Mouse (Mus musculus): ENCODE results near the gene Plk5.

The Plk5 gene

DNA sequence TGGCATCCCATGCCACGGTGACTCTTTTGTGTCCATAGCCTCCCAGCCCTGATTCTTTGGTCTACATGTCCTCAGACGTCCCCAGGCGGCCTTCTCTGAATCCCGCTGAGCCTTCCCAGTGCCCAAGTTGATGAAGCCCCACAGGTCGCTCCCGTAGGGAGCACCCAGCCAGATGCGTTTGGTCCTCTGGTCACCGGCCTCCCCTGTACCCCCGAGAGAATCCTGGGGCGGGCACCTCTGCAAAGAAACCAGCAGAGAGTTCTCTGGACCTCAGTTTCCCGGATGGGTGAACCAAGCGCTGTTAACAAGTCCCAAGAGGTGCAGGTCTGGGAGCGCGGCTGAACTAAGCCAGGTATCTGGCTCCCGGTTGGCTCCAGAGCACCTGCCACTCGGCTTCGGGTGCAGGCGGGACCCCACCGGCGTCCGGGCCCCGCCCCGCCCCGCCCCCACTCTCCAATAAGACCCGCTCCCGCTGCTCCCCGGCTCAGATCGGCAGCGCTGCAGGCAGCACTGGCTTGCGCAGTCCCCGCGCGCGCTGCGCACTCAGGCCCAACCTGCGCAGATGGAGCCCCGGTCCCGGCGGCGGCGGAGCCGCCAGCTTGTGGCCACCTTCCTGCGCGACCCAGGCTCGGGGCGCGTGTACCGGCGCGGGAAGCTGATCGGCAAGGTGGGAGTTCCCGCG lies at the start of gene Plk5:
Plk5 (plus strand) TSS at position 459 of the 682 bp plus-strand sequence.
- DNase-seq (ENCODE audit: low read depth), result no peak

GRCm38 (mm10) chr10:80311560-80311959 lies 44.7 kb upstream of the Plk5 start:
- DNase-seq (ENCODE audit: low read depth), result no peak

DNA sequence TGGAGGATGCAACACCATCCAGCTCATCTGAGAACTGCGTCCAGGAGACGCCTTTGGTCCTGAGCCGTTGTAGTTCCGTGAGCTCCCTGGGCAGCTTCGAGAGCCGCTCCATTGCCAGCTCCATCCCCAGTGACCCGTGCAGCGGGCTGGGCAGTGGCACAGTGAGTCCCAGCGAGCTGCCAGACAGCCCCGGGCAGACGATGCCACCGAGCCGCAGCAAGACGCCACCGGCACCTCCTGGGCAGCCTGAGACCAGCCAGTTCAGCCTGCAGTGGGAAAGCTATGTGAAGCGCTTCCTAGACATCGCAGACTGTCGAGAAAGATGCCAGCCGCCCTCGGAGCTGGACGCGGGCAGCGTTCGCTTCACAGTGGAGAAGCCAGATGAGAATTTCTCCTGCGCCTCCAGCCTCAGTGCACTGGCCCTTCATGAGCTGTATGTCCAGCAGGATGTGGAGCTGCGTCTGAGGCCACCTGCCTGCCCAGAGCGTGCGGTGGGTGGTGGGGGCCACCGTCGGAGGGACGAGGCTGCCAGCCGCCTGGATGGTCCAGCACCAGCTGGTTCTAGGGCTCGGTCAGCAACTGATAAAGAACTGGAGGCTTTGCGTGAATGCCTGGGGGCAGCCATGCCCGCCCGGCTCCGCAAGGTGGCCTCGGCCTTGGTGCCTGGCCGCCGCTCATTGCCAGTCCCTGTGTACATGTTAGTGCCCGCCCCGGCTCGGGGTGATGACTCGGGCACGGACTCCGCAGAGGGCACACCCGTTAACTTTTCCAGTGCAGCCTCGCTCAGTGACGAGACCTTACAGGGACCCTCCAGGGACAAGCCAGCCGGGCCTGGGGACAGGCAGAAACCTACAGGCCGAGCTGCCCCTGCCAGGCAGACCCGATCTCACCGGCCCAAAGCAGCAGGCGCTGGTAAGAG lies 43.4 kb upstream of the Plk5 start:
- no peak for DNase-seq (ENCODE audit: low read depth)

- no peak for DNase-seq (ENCODE audit: low read depth)
These were observed 42.5 kb upstream of the Plk5 start for GRCm38 (mm10) chr10:80313627-80314201.

DNA sequence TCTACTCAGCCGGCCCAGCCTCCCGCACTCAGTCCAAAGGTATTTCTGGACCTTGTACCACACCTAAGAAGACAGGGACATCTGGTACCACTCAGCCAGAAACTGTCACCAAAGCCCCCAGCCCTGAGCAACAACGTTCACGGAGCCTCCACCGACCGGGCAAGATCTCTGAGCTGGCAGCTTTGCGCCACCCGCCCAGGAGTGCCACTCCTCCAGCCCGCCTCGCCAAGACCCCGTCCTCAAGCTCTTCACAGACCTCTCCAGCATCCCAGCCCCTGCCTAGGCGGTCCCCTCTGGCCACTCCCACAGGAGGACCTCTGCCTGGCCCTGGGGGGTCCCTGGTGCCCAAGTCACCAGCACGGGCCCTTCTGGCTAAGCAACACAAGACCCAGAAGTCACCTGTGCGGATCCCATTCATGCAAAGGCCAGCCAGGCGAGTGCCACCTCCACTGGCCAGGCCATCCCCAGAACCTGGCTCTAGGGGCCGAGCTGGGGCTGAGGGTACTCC lies 41.7 kb upstream of the Plk5 start:
- DNase-seq (ENCODE audit: low read depth), result no peak

DNA sequence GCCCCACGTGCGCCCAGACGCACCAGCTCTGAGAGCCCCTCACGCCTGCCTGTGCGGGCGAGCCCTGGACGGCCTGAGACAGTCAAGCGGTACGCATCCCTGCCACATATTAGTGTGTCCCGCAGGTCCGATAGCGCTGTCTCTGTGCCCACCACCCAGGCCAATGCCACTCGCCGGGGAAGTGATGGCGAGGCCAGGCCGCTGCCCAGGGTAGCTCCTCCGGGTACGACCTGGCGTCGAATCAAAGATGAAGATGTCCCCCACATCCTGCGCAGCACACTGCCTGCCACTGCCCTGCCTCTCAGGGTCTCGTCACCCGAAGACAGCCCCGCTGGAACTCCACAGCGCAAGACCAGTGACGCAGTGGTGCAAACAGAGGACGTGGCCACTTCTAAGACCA lies 40.9 kb upstream of the Plk5 start:
- DNase-seq (ENCODE audit: low read depth), result no peak

DNA sequence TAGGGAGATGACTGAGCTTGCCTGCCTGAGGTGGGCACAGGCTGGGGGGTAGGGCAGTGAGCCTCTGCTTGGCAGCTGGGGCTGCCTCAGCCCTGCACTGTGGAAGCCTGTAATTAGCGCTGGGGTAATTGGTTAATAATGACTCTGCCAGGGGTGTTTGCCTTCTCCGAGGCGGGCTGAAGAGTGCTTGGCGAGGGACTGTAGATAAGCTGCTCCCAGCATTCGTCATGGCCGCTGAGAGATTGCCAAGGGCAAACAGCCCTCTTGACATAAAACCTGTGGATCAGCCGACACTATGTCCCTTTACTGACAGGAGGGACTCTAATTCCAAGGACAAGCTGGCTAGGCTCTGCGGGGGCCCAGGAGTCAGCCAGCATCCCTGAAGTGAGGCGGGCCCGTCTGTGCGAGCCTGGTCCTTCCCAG lies 39.9 kb upstream of the Plk5 start:
- DNase-seq (ENCODE audit: low read depth), result no peak

DNA sequence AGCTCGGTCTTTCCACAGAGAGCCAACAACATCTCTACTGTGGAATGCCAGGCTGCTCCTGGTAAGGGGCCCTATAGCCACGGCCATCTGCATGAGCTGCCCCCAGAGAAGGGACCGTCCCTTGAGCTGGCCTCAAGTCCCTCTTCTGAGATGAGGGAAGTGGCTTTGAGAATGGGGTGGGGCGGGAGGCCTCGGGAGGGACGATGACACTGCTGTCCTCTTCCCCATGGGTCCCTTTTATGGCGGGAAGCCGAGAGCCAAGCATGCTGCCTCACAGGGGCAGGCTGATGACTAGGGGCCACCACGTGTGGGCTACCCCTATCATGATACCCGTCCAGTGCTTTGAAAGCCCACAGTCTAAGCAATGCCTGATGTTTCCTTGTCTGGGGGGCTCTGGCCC lies 39.2 kb upstream of the Plk5 start:
- no peak for DNase-seq (ENCODE audit: low read depth)

- peak; percentile 97 for DNase-seq (ENCODE audit: low read depth)
These were observed 35.9 kb upstream of the Plk5 start, which contains the start of gene 2310011J03Rik for GRCm38 (mm10) chr10:80320340-80320760. Gene 2310011J03Rik (minus strand): TSS chr10:80320537.

DNA sequence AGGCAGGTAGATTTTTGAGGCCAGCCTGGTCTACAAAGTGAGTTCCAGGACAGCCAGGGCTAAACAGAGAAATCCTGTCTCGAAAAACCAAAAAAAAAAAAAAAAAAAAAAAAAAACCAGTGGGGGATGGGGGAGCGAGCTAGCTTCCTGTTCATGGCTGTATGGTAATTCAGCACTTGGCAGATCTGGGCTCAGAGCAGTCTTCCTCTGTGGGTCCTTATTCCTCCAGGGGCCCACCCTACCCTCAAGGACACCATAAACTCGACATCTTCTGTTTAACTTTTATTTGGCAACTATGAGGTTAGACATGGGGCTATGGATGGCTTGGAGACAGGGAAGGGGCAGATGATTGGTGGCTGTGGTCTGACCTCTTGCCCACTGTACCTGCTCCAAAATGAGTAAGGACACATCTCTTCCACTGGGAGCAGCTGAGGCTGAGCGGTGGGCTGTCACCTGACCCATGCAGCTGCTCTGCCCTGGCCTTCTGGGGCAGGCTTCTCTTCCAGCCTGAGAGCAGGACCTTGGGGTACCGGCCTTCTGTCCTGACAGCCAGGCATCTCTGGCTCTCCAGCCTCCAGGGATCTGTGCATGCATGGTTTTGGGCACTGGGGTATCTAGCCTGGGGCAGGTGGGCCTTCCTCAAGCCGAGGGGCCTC lies 35.1 kb upstream of the Plk5 start:
- peak; percentile 80 for DNase-seq (ENCODE audit: low read depth)

- DNase-seq (ENCODE audit: low read depth), result no peak
These were observed 34.3 kb upstream of the Plk5 start for GRCm38 (mm10) chr10:80321670-80322581.

- DNase-seq (ENCODE audit: low read depth), result peak; percentile 76
These were observed 33.4 kb upstream of the Plk5 start for GRCm38 (mm10) chr10:80322811-80323211.

- DNase-seq (ENCODE audit: low read depth), result peak; percentile 85
These were observed 32.8 kb upstream of the Plk5 start for GRCm38 (mm10) chr10:80323261-80324119.

DNA sequence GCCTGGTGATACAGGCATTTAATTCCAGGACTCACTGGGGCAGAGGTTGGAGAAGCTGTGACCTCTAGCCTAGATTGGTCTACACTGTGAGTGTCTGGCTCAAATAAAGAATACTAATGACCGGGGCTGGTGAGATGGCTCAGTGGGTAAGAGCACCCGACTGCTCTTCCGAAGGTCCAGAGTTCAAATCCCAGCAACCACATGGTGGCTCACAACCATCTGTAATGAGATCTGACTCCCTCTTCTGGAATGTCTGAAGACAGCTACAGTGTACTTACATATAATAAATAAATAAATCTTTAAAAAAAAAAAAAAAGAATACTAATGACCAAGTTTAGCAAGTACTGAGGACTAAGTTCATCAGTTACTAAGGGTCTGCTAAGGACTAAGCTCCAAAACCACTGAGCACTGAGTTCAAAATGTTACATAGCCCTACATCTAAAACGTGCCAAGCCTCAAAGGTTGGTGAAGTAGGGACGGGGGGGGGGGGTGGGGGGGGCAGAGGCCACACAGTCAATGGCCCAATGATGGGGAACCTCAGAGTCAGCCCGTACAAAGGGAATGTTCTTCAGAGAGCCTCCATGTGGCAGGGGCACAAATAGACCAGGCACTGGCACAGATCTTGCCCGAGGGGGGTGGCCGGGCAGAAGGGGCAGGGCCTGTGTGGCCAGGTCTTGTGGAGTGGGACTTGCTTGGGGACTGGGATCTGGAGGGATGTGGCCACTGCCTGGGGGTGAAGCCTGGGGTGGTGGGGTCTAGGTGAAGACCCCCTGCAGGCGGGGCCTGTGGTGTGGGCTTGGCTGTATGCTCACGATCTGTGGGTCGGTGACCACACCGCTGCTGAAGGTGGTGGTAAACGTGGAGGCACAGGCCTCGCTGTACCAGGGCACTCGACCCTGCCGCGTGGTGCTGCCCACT lies 31.9 kb upstream of the Plk5 start:
- DNase-seq (ENCODE audit: low read depth), result no peak

DNA sequence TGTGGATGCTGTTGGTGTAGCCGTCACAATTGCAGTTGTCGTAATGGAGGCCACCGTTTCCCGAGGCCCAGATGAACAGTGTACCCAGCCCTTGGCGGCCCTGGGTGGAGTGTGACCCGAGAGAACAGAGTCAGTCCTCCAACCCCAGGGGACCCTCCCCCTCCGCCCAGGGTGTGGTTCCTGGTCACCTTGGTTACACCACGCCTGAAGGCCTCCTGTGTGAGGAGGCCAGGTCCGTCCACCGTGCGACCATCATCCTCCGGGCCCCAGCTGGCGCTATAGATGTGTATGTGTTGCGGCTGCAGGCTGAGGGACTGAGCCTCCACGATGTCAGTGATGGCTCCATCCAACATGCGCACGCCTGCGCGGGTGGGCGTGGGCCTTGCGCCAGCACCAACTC lies 31.2 kb upstream of the Plk5 start:
- no peak for DNase-seq (ENCODE audit: low read depth)

DNA sequence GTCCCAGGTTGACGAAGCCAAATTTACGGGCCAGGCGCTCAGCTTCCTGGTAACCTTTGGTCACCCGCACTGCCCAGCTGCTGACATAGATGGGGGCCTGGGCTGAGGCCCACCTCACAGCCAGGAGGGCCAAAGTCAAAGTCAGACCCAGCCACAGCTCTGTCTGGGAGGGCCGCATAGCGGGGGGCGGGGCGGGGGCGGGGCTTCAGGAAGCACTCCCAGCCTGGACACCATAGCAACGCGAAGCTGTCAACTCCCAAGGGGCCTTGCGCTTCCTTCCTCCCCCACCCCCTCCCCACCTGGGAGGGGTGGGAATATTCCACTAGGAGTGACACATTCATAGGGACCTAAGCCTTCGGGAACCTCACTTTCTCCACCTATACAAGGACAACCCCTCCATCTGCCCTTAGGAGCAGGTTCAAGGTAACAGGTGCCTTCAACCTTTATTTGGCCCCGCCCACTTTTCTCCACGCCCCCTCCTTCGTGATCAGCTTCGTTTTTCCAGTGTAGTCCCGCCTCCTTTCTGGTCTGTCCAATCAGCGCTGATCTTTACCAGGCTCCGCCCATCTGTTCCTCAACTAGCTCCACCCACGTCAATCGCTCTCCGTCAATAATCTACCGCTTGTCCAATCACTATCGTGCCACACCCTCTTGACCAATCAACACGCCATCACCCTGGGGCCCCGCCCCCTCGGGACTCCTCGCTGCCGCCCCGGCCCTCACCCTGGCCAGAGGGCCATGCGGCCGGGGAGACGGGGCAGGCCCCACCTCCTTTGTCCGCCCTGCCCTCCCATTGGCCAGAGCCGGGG lies 26.8 kb upstream of the Plk5 start, which contains the start of the genes Pcsk4 and Reep6:
Pcsk4 (minus strand) TSS at position 226 of the 809 bp plus-strand sequence.
Reep6 (plus strand) TSS at position 681 of the 809 bp plus-strand sequence.
- DNase-seq (ENCODE audit: low read depth), result peak; percentile 97

DNA sequence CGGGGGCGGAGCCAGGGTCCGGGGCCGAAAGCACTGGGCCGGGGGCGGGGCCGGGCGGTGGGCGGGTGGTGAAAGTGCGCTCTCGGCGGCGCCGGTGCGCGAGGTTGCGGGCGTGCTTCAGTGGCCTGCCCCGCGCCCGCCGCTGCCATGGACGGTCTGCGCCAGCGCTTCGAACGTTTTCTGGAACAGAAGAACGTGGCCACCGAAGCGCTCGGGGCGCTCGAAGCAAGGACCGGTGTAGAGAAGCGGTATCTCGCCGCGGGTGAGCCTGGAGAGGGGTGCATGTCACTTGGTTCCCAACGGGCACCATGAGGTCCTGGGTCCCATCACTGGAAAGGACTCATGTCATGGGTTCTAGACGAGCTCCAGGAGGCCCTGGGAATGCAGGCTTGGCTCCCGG lies 26.2 kb upstream of the Plk5 start:
- DNase-seq (ENCODE audit: low read depth), result no peak

DNA sequence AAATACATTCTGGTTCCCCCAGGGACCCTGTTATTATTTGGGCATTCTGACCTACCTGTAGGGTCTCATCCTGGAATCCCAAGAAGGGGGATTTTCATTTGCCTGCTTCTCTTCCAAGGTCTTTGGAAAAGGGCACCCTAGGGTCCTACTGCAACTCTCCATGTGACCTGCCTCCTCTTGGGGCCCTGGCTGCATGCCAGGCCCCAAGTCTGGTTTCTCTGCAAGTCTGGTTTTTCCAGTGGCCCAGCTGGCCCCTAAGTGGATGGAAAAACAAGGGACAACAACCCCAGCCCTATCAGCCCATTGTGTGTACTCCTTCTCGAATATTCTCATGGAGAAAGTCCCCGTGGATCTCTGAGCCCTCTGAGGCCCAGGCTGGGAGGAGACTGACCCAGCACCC lies 25.4 kb upstream of the Plk5 start:
- no peak for DNase-seq (ENCODE audit: low read depth)
